8 mouse cellular contexts compared by ENCODE assay signal in genomic region chr4:33248062-33248889, GRCm38 (mm10). TPM values are rescaled to one million over a fixed set of nuclear protein-coding genes. Genes with fewer than 3 reads are reported as not detected.
DNase-seq lines count a peak whose midpoint lies in the region; ATAC-seq and TF ChIP-seq lines count a peak whose summit lies in the region.

No protein-coding gene starts in this region.

- intact Hi-C loops in left cerebral cortex, adult 2 months (cut with DNase I): loop anchor here (1.0 to 10.0 kb wide), 3 partner anchors 59 to 1307 kb away; partner anchors contain the start of genes Akirin2, Pm20d2 and Ube2j1

- H3K36me3 ChIP-seq in hindbrain, postnatal 0 days (ENCODE audit: insufficient read depth, low read length): peaks cover 11% of the 10 kb centered on the region; the same call in 1 of the 2 replicates

- peak overlapping the region; percentile 52 for H3K4me2 ChIP-seq in hindbrain, postnatal 0 days (ENCODE audit: low read depth, low read length)

- ATAC-seq in hindbrain, postnatal 0 days: peak; percentile 95
- peak; percentile 74 for ATAC-seq in megakaryocyte, adult 5-6 weeks (ENCODE audit: poor library complexity, severe bottlenecking)

- peak overlapping the region; percentile 98 for H3K4me3 ChIP-seq in hindbrain, postnatal 0 days (ENCODE audit: low read length)
- peak overlapping the region; percentile 87 for H3K4me3 ChIP-seq in left cerebral cortex, adult 2 months

- TF ChIP-seq CTCF in hindbrain, postnatal 0 days (IDR thresholded peaks at IDR 0.05; ENCODE audit: low read depth): no peak
- TF ChIP-seq CTCF in left cerebral cortex, adult 2 months (IDR thresholded peaks at IDR 0.05): no peak

- H3K4me1 ChIP-seq in hindbrain, postnatal 0 days (ENCODE audit: insufficient read depth, low read length): no peaks in the 10 kb centered on the region

- H3K9ac ChIP-seq in hindbrain, postnatal 0 days (replicated peaks; ENCODE audit: low read length): peak overlapping the region; percentile 100

- no peaks in the 10 kb centered on the region for H3K27me3 ChIP-seq in hindbrain, postnatal 0 days (ENCODE audit: insufficient read depth, low read length)

- under 1% methylated on average over 50 of the region's 88 CpGs for WGBS in hindbrain, postnatal 0 days

- DNase-seq in T-cell, adult 2 months (ENCODE audit: low spot score): peak; percentile 99
- peak; percentile 97 to 99 for DNase-seq in cerebellum, postnatal 36 days
- peak; percentile 97 for DNase-seq in gastrocnemius, adult 18-20 months (ENCODE audit: low spot score)
- peak; percentile 99 for DNase-seq in hindbrain, postnatal 0 days (ENCODE audit: low spot score)
- peak; percentile 97 to 98 for DNase-seq in left cerebral cortex, adult 2 months (ENCODE audit: extremely low spot score in 1 of 2, low spot score in 2 of 2)
- peak; percentile 97 for DNase-seq in right cerebral cortex, adult 2 months (ENCODE audit: low spot score in 2 of 2)
- DNase-seq in urinary bladder, postnatal 14 days (ENCODE audit: low spot score): peak; percentile 98

- no peaks in the 10 kb centered on the region for H3K9me3 ChIP-seq in hindbrain, postnatal 0 days (ENCODE audit: low read length)

- H3K27ac ChIP-seq in hindbrain, postnatal 0 days: peak overlapping the region; percentile 100
- H3K27ac ChIP-seq in left cerebral cortex, adult 2 months: peak overlapping the region; percentile 100

RNA-seq across cellular contexts. Expression of gene Srsf12, which starts 39.5 kb away (rescaled TPM):
- not detected for total RNA-seq in gastrocnemius, adult 18-20 months (2021)
- total RNA-seq in hindbrain, postnatal 0 days (2014; rRNA removed): 53.6 and 56.6 TPM in 2 replicates
- polyA plus RNA-seq in hindbrain, postnatal 0 days (2015; fragmentation: Nextera tagmentation; extraction: Ambion mirVana): 59.5 and 64.9 TPM in 2 replicates
- 10 to 100 TPM; 23.1 to 24.1 TPM for total RNA-seq in left cerebral cortex, adult 2 months (2021)
- 0.18 TPM in 1 of 2 replicates, not detected in the other for total RNA-seq in megakaryocyte, adult 5-6 weeks (2015)
- not detected in 2 replicates for total RNA-seq in megakaryocyte, adult 5-6 weeks (2017)

RNA-seq across cellular contexts. Expression of gene Pnrc1, which starts 41.7 kb away (rescaled TPM):
- 100 to 1,000 TPM; 317 to 358 TPM for total RNA-seq in gastrocnemius, adult 18-20 months (2021)
- total RNA-seq in hindbrain, postnatal 0 days (2014; rRNA removed): 60.5 and 84.9 TPM in 2 replicates
- 46.9 and 49.8 TPM in 2 replicates for polyA plus RNA-seq in hindbrain, postnatal 0 days (2015; fragmentation: Nextera tagmentation; extraction: Ambion mirVana)
- 100 to 1,000 TPM; 152 to 156 TPM for total RNA-seq in left cerebral cortex, adult 2 months (2021)
- total RNA-seq in megakaryocyte, adult 5-6 weeks (2015): 152 and 164 TPM in 2 replicates
- total RNA-seq in megakaryocyte, adult 5-6 weeks (2017): 116 and 130 TPM in 2 replicates

RNA-seq across cellular contexts. Expression of gene Pm20d2, which starts 58.7 kb away (rescaled TPM):
- total RNA-seq in gastrocnemius, adult 18-20 months (2021): 10 to 100 TPM; 32.8 to 47.4 TPM
- 12.1 and 13.2 TPM in 2 replicates for total RNA-seq in hindbrain, postnatal 0 days (2014; rRNA removed)
- 3.4 and 3.6 TPM in 2 replicates for polyA plus RNA-seq in hindbrain, postnatal 0 days (2015; fragmentation: Nextera tagmentation; extraction: Ambion mirVana)
- total RNA-seq in left cerebral cortex, adult 2 months (2021): 1 to 10 TPM; 5.5 to 6.3 TPM
- not detected in 2 replicates for total RNA-seq in megakaryocyte, adult 5-6 weeks (2015)
- total RNA-seq in megakaryocyte, adult 5-6 weeks (2017): not detected in 2 replicates

Comparison
In these comparisons a context has a peak if more than half of its experiments do, and no peak if none do; other contexts are left out.
1. Peak in every context shown above with its lines: DNase-seq, ATAC-seq, H3K4me3 ChIP-seq and H3K27ac ChIP-seq.
2. RNA of gene Srsf12, which starts 39.5 kb away (total RNA-seq): 53.6 to 56.6 TPM in hindbrain, postnatal 0 days and 23.1 to 24.1 TPM in left cerebral cortex, adult 2 months; not detected in gastrocnemius, adult 18-20 months and 0.18 TPM in megakaryocyte, adult 5-6 weeks; every median in the first group is over 10 times any median in the second.
3. RNA of gene Pm20d2, which starts 58.7 kb away (total RNA-seq): 32.8 to 47.4 TPM in gastrocnemius, adult 18-20 months, 12.1 to 13.2 TPM in hindbrain, postnatal 0 days and 5.5 to 6.3 TPM in left cerebral cortex, adult 2 months; not detected in megakaryocyte, adult 5-6 weeks; every median in the first group is over 4 times any median in the second.